18 mouse cellular contexts compared by ENCODE assay signal in the genomic region with DNA sequence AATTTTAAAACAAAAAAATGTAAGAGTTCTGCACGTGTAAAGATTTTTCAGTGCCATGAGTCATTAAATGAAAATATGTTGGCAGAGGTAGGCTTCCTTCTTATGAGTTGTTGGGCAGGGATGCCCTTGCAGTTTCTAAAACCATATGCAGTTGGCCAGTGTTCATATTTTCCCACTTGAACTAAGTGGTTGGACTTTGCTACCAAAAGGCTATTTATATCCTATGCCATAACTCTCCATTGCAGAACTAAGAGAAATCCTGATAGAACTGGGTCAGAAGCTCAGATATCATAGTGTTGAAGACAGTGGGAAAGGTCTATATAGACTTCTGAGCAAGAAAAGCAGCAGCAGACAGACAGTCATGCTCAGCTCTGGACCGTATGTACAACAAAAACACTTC.
"Had no signal": no experiment of that assay in that cellular context is flagged by ENCODE, and none has a peak within 500 bp of the region (broad histone marks: within the 10 kb centered on the region; RNA-seq: fewer than 3 reads in every experiment).

No protein-coding gene starts in this region.

- DNase-seq: lung, embryonic 14.5 days; lung, postnatal 10 days; lung, postnatal 4 days; midbrain, embryonic 14.5 days; retina, postnatal 1 day; right cerebral cortex, adult 18-20 months; right cerebral cortex, postnatal 25 days; right cerebral cortex, postnatal 4 days; spleen, adult 18-20 months; thymus, adult 18-20 months; thymus, postnatal 14 days; thymus, postnatal 36 days had no signal

- ATAC-seq: midbrain, embryonic 16.5 days had no signal

- H3K9ac ChIP-seq: lung, embryonic 14.5 days; midbrain, embryonic 12.5 days; neural tube, embryonic 13.5 days; neural tube, embryonic 15.5 days had no signal

- H3K27me3 ChIP-seq: midbrain, embryonic 12.5 days; neural tube, embryonic 13.5 days; neural tube, embryonic 15.5 days had no signal

- H3K36me3 ChIP-seq: midbrain, embryonic 10.5 days; midbrain, embryonic 12.5 days; neural tube, embryonic 13.5 days; neural tube, embryonic 15.5 days had no signal

- H3K4me3 ChIP-seq: midbrain, embryonic 10.5 days; midbrain, embryonic 12.5 days; myocyte; neural tube, embryonic 13.5 days; neural tube, embryonic 15.5 days had no signal

- H3K27ac ChIP-seq: midbrain, embryonic 10.5 days; midbrain, embryonic 12.5 days; neural tube, embryonic 13.5 days; neural tube, embryonic 15.5 days had no signal

- H3K9me3 ChIP-seq: midbrain, embryonic 10.5 days; midbrain, embryonic 12.5 days; neural tube, embryonic 13.5 days; neural tube, embryonic 15.5 days had no signal

- H3K4me1 ChIP-seq: midbrain, embryonic 10.5 days; midbrain, embryonic 12.5 days; neural tube, embryonic 13.5 days; neural tube, embryonic 15.5 days had no signal

- H3K4me2 ChIP-seq: lung, embryonic 14.5 days; midbrain, embryonic 12.5 days; neural tube, embryonic 13.5 days; neural tube, embryonic 15.5 days had no signal
